Mouse (Mus musculus): ENCODE measurements around the gene Pbx1. TPM values are rescaled to one million over a fixed set of nuclear protein-coding genes. Genes with fewer than 3 reads are reported as not detected.
"Not testable (repeated sequence)": the region's sequence is repeated elsewhere in the genome, so short reads cannot be mapped to it uniquely, and the experiment has no call there.

Pbx1 gene
- polyA plus RNA-seq (2016; fragmentation: Nextera tagmentation; extraction: Ambion mirVana) = 73.7 TPM in 2 replicates

GRCm38 (mm10) chr1:168432232-168432280 is at the start of gene Pbx1:
Gene Pbx1 (minus strand): TSS chr1:168432270.
- H3K27me3 ChIP-seq; H3K36me3 ChIP-seq; H3K9me3 ChIP-seq; ATAC-seq (ENCODE audit: low FRiP score, low read depth): not testable (repeated sequence)
- Histone ChIP-seq H3K4me3 (peak within 1 kb of the TSS; percentile 85), H3K4me2 (replicated peaks) (peak within 1 kb of the TSS; percentile 66), H3K4me1 (peaks cover 13% of the 10 kb centered on the region), H3K27ac (replicated peaks) (peak within 1 kb of the TSS; percentile 100), H3K9ac (replicated peaks) (peak within 1 kb of the TSS; percentile 91)

- ATAC-seq (ENCODE audit: low FRiP score, low read depth) = no peak
- H3K9me3 ChIP-seq = no peaks in the 10 kb centered on the region
- no peak overlapping the region for H3K4me3 ChIP-seq
- H3K4me1 ChIP-seq = peaks cover 24% of the 10 kb centered on the region
- 92% methylated on average over 8 of the region's 8 CpGs for WGBS
- no peak overlapping the region for H3K27ac ChIP-seq (replicated peaks)
- no peak overlapping the region for H3K4me2 ChIP-seq (replicated peaks)
- H3K9ac ChIP-seq (replicated peaks) = no peak overlapping the region
- 0 out of 2 replicates have a peak, but pooled peaks cover 3% of the 10 kb centered on the region for H3K27me3 ChIP-seq
- H3K36me3 ChIP-seq = no peaks in the 10 kb centered on the region
Observed at GRCm38 (mm10) chr1:168479626-168480025, 47.6 kb upstream of the Pbx1 start.

- H3K27me3 ChIP-seq = 0 out of 2 replicates have a peak, but pooled peaks cover 3% of the 10 kb centered on the region
- no peaks in the 10 kb centered on the region for H3K36me3 ChIP-seq
- ATAC-seq (ENCODE audit: low FRiP score, low read depth) = no peak
- H3K9me3 ChIP-seq = no peaks in the 10 kb centered on the region
- no peak overlapping the region for H3K4me2 ChIP-seq (replicated peaks)
- H3K4me3 ChIP-seq = no peak overlapping the region
- H3K9ac ChIP-seq (replicated peaks) = no peak overlapping the region
- H3K27ac ChIP-seq (replicated peaks) = no peak overlapping the region
- H3K4me1 ChIP-seq = peaks cover 32% of the 10 kb centered on the region
- WGBS = 79% methylated on average over 2 of the region's 2 CpGs
Observed at GRCm38 (mm10) chr1:168478829-168479228, 46.8 kb upstream of the Pbx1 start.

GRCm38 (mm10) chr1:168476917-168477316 is 44.8 kb upstream of the Pbx1 start:
- no peaks in the 10 kb centered on the region for H3K9me3 ChIP-seq
- H3K4me2 ChIP-seq (replicated peaks) = no peak overlapping the region
- peak overlapping the region; percentile 75 for H3K27ac ChIP-seq (replicated peaks)
- 33% methylated on average over 3 of the region's 3 CpGs for whole genome bisulfite sequencing
- H3K4me1 ChIP-seq = peaks cover 46% of the 10 kb centered on the region
- H3K36me3 ChIP-seq = no peaks in the 10 kb centered on the region
- no peak for ATAC-seq (ENCODE audit: low FRiP score, low read depth)
- no peaks in the 10 kb centered on the region for H3K27me3 ChIP-seq
- H3K9ac ChIP-seq (replicated peaks) = no peak overlapping the region
- H3K4me3 ChIP-seq = no peak overlapping the region

GRCm38 (mm10) chr1:168476216-168476897 is 44.3 kb upstream of the Pbx1 start:
- Histone ChIP-seq H3K4me1 (peaks cover 46% of the 10 kb centered on the region), H3K9me3 (no peaks in the 10 kb centered on the region), H3K27ac (replicated peaks) (peak overlapping the region; percentile 75), H3K36me3 (no peaks in the 10 kb centered on the region), H3K4me2 (replicated peaks) (no peak overlapping the region), H3K9ac (replicated peaks) (no peak overlapping the region), H3K27me3 (no peaks in the 10 kb centered on the region), H3K4me3 (no peak overlapping the region)
- no peak for ATAC-seq (ENCODE audit: low FRiP score, low read depth)
- 37% methylated on average over 14 of the region's 14 CpGs for WGBS

- Histone ChIP-seq H3K27ac (replicated peaks) (peak overlapping the region; percentile 75), H3K36me3 (no peaks in the 10 kb centered on the region), H3K4me3 (no peak overlapping the region), H3K9me3 (no peaks in the 10 kb centered on the region), H3K4me1 (peaks cover 46% of the 10 kb centered on the region), H3K27me3 (no peaks in the 10 kb centered on the region), H3K9ac (replicated peaks) (no peak overlapping the region), H3K4me2 (replicated peaks) (no peak overlapping the region)
- no peak for ATAC-seq (ENCODE audit: low FRiP score, low read depth)
- 75% methylated on average over 17 of the region's 17 CpGs for WGBS
Observed at GRCm38 (mm10) chr1:168475579-168476208, 43.6 kb upstream of the Pbx1 start.

GRCm38 (mm10) chr1:168473255-168474069 is 41.4 kb upstream of the Pbx1 start:
- no peaks in the 10 kb centered on the region for H3K27me3 ChIP-seq
- no peaks in the 10 kb centered on the region for H3K36me3 ChIP-seq
- H3K9ac ChIP-seq (replicated peaks) = no peak overlapping the region; the same call in 1 of the 2 replicates
- peak overlapping the region; percentile 40 for H3K4me2 ChIP-seq (replicated peaks)
- 26% methylated on average over 12 of the region's 12 CpGs for WGBS
- ATAC-seq (ENCODE audit: low FRiP score, low read depth) = peak; percentile 95
- peaks cover 46% of the 10 kb centered on the region for H3K4me1 ChIP-seq
- no peaks in the 10 kb centered on the region for H3K9me3 ChIP-seq
- H3K27ac ChIP-seq (replicated peaks) = peak overlapping the region; percentile 69
- no peak overlapping the region for H3K4me3 ChIP-seq

GRCm38 (mm10) chr1:168472545-168473254 is 40.6 kb upstream of the Pbx1 start:
- whole genome bisulfite sequencing = 50% methylated on average over 6 of the region's 6 CpGs
- H3K4me2 ChIP-seq (replicated peaks) = 0 out of 2 replicates have a peak overlapping the region, but pooled peaks have one; percentile 40
- no peak for ATAC-seq (ENCODE audit: low FRiP score, low read depth)

GRCm38 (mm10) chr1:168459426-168459825 is 27.4 kb upstream of the Pbx1 start:
- no peak overlapping the region for H3K4me2 ChIP-seq (replicated peaks)
- no peak overlapping the region for H3K9ac ChIP-seq (replicated peaks)
- WGBS = 91% methylated on average over 1 of the region's 1 CpGs
- H3K4me3 ChIP-seq = no peak overlapping the region
- no peak overlapping the region for H3K27ac ChIP-seq (replicated peaks)
- H3K4me1 ChIP-seq = peaks cover 6% of the 10 kb centered on the region; the same call in 1 of the 2 replicates
- no peaks in the 10 kb centered on the region for H3K36me3 ChIP-seq
- no peaks in the 10 kb centered on the region for H3K9me3 ChIP-seq
- ATAC-seq (ENCODE audit: low FRiP score, low read depth) = no peak
- H3K27me3 ChIP-seq = no peaks in the 10 kb centered on the region

More at GRCm38 (mm10) chr1:168472545-168473254, 40.6 kb upstream of the Pbx1 start:
- no peak overlapping the region for H3K9ac ChIP-seq (replicated peaks)
- no peaks in the 10 kb centered on the region for H3K27me3 ChIP-seq
- peak overlapping the region; percentile 69; the same call in 1 of the 2 replicates for H3K27ac ChIP-seq (replicated peaks)
- peaks cover 46% of the 10 kb centered on the region for H3K4me1 ChIP-seq
- H3K9me3 ChIP-seq = no peaks in the 10 kb centered on the region
- H3K36me3 ChIP-seq = no peaks in the 10 kb centered on the region
- H3K4me3 ChIP-seq = no peak overlapping the region

GRCm38 (mm10) chr1:168457191-168457747 is 25.2 kb upstream of the Pbx1 start:
- 48% methylated on average over 7 of the region's 7 CpGs for WGBS
- ATAC-seq (ENCODE audit: low FRiP score, low read depth) = no peak
- Histone ChIP-seq H3K9me3 (no peaks in the 10 kb centered on the region), H3K4me3 (no peak overlapping the region), H3K4me2 (replicated peaks) (no peak overlapping the region), H3K36me3 (no peaks in the 10 kb centered on the region), H3K4me1 (peaks cover 6% of the 10 kb centered on the region; the same call in 1 of the 2 replicates), H3K27me3 (no peaks in the 10 kb centered on the region), H3K27ac (replicated peaks) (no peak overlapping the region), H3K9ac (replicated peaks) (no peak overlapping the region)

- Histone ChIP-seq H3K27me3 (no peaks in the 10 kb centered on the region), H3K9me3 (no peaks in the 10 kb centered on the region), H3K9ac (replicated peaks) (no peak overlapping the region), H3K36me3 (no peaks in the 10 kb centered on the region), H3K4me1 (peaks cover 6% of the 10 kb centered on the region; the same call in 1 of the 2 replicates), H3K4me2 (replicated peaks) (no peak overlapping the region), H3K27ac (replicated peaks) (no peak overlapping the region), H3K4me3 (no peak overlapping the region)
- WGBS = 85% methylated on average over 8 of the region's 8 CpGs
- no peak for ATAC-seq (ENCODE audit: low FRiP score, low read depth)
Observed at GRCm38 (mm10) chr1:168455178-168455577, 23.1 kb upstream of the Pbx1 start.
